Mouse (Mus musculus) R1 (cell line): ENCODE measurements around the gene Mlh3.
A peak's percentile ranks its signal among the peaks of the same experiment; 100 is the strongest.
"Not testable (repeated sequence)": the region's sequence is repeated elsewhere in the genome, so short reads cannot be mapped to it uniquely, and the experiment has no call there.

Source experiments
- DNase-seq: peaks from one replicate; pipeline ENCODE4 v3.0.0-alpha.2; 2018; ENCODE audit warnings: low read depth, low spot score

The Mlh3 gene

DNA sequence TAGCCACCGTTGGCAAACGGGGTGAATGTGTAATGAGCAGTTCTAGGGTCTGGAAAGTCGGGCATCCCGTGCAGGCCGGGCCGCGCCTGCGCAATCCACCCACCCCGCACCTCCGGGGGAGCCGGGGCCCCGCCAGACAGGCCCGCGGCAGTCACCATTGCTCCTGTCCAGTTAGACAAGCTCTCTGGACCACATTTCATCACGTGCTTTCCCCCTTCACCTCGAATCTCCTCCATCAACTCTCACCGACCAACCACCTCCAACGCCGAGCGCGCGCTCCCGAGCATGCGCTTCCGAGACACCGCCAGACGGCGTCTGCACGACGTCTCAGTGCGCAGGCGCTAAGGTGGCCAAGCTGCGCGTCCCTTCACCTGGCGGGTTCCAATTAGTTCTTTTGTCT is at the start of gene Mlh3:
TSS of gene Mlh3 (minus strand) at position 281 of the 400 bp plus-strand sequence.
- DNase-seq: peak; percentile 93

DNA sequence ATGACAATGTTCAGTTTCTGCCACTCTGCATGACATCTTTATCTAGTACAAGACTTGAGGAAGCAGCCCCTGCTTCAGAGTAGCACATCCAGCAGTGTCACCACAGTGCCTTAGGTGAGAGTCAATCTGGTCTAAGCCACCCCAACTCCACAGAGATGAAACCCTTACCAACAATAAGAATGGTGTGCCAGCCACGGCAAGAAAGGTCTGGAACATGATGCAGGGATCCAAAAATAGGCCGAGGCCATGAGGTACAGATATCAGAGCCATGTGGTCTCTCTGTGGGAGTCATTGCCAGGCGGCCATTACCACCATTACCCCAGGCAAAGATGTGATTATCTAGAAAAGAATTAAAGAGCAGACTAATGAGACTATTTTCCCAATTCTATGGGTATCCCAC is 38.3 kb upstream of the Mlh3 start:
- no peak for DNase-seq

DNA sequence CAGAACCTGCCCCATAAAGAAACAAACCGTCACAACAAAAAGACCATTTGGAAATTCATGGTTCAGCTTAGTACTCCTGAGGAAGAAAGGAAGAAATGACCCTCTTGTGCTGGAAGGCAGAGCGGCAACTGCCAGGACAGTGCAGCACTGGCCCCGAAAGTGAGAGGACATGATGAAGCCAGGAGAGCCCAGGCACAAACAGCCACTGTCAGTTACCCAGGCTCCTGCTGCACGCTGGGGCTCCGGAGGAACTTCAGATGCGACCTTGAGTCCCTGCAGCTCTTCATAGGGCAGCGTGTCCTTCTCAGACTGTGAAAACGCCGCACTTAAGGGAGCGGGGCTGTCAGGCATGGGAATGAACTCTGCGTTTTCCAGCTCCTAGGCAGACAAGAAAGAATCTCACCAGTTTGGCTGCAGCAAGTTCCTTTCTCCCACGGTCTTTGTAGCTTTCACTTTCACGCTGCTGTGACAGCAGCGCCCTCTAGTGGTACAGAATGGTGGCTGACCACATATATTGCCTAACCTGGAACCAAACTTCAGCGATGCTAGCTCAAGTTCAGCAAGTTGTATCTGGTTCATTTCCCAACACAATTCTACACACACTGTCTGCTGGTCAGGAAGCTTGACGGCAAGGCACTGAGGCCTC is 35.0 kb upstream of the Mlh3 start:
- peak; percentile 82 for DNase-seq

DNA sequence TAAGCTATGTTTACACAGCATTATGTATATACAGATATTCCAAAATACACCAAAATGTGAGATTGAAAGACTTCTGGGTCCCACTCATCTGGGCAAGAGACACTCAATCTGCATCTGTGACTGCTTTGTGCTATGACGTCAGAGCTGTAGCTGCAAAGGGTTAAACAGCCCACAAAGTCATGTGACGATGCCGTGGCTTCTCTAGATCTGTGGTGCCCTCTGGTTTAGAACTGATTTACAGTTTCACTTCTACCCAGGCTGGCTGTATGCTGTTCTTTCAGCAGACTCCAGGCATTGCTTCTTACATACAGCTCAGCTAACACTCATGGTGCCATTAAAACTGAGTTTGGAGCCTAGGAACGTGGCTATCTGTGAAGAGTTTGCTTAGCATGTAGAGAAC is 34.3 kb upstream of the Mlh3 start:
- DNase-seq: no peak

DNA sequence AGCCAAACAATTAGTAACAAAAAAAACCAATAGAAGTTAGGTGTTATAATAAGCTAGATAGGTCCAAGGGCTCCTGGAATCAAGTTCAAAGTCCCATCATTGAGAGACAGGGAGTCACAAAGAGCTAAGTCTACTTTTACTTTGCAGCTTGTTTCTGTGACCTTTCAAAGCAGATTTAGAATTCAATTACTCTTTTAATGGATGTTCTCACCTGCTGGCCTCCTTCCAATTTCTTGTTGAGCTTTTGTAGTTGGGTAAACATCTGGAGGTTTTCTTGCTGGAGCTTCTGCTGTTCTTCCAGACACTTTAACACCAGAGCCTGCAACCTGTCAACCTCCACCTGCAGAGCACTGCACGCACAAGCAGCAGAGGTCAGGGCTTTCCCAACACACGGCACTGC is 32.9 kb upstream of the Mlh3 start:
- DNase-seq: no peak

DNA sequence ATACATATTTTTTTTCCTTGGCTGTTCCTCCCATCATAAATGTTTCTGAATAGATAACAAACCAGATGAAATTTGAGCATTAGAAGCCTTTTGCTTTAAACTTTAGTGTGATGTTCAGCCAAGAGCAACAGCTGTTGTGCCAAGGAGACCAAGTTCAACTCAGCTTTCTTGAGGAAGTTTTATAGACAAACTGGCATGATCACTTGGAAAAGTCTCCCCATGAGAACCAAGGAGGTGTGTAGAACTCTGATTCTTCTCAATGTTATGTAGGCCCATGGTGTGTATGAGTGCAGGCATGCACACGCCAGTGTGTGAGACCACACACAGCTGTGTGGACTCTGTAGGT is 28.4 kb upstream of the Mlh3 start:
- DNase-seq: no peak

DNA sequence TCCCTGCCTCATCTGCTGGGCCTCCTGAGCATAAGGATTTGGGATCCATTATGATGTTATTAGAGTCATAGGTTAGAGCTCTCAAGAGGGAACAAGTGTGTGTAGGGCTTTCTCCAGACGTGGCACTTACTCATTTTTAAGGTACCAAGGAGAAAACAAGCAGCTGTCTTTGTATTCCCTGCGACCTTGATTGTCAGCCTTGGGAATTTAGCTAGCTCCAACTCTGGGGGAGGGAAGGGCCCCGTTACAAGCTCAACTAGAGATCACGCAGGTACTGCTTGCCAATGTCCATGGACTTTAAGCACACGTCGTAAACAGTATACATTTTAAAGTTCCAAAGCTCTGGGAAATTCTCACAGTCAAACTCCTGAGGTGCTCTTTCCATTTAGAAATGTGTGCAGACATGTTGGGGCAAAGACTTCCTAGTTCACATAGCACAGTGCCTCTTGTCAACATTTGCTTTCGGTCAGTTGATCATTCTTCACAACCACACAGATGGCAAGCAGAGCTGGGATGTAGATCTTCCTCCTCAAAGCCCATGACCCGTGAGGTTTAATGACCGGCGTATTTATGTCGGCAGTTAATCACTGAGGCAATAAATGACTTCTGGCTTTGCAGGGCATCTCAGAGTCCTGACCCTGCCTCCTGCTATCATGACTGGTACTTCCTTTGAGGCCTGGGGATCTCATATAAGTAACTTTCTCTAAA is 27.9 kb upstream of the Mlh3 start:
- no peak for DNase-seq

DNA sequence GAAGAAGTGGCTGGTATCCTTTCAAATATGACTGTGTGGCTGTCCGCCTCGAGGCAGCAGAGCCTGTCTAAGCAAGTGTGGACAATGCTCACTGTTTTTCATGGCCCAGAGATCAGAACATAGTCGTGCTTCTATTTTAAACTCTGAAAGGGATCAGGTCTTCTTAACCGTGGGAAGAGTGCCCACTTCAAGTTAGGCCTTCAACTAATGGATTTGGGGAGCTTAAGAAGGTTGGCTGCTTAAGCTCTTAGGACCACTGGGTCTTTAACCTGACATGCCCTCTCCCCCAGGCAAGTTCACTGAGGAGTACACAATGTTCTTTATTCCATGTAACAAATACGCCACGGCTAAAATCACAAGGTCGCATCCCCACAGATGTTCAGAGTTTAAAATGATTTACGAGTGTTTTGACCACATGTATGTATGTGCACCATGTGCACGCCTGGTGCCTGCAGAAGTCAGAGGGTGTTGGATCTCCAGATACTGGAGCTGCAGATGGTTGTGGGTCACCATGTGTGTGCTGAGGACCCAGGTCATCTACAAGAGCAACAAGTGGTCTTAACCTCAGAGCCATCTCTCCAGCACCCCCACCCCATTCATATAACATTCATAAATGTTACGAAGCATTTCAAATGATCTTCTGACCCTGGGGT is 27.1 kb upstream of the Mlh3 start:
- no peak for DNase-seq

DNA sequence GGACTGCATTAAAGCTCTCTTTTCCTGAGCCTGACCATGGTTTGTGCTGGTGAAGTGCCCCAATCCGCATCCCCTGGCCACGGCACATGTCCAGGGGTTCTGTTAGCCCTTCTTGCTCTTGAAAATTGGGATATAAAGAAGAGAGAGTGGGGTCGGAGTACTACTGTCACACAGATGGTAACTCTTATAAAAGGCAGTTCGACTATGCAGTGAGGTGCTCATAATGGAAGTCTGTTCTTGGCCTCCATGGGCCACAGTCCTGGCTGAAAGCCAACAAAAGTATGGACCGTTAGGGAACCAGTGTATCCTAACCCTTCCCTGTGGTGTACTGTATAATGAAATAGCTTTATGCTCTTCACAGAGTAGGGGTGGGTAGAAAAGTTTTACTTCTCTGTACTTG is 26.5 kb upstream of the Mlh3 start:
- no peak for DNase-seq

DNA sequence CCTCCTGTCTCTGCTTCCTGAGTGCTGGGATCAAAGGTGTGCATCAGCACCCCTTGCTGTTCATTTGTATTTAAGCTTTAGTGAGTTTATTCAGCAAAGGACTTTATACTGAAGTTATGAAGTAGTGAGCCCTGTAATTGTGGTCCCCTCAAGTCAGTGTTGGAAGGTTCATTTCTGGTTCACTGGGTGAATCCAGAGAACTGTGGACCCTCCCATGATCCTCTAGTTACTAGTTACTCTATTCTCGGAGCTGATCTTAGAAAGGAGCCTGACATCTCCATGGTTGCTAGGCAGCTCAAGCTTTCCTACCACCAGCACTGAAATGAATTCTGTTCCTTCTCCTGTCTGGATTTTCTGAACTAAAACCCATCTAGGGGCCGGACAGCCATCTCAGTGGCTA is 25.1 kb upstream of the Mlh3 start:
- DNase-seq: no peak

DNA sequence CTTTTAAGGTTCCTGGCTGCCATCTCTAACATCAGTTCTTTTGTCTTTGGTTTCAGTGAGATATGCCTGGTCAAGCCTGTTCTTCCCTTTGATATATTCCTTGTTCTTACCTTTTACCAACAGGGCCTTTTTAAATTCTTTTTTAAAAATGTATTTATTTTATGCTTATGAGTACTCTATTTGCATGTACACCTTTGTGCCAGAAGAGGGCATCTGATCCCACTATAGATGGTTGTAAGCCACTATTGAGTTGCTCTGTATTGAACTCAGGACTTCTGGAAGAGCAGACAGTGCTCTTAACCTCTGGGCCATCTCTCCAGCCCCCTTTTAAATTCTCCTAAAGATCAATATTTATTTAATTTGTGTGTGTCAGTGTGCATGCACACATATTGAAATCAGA is 22.5 kb upstream of the Mlh3 start:
- DNase-seq: no peak

DNA sequence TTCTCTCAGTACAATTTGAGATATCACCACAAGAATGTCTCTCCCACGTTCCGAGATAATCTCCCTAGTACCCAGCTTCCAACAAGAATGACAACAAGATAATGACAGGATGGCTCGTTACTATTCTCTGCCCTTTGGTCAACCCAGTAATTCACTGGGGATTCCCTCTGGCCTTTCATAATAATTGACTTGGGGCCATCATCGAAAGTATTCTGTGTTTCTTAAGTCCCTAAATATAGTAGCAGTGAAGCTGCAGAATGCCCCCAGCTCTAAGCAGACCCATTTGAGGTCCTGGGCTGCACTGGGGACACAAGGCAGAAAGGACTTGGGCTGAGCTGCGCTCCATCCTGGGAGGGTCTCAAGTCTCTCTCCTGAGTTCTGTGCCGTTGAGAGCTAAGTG is 21.9 kb upstream of the Mlh3 start:
- DNase-seq: no peak

DNA sequence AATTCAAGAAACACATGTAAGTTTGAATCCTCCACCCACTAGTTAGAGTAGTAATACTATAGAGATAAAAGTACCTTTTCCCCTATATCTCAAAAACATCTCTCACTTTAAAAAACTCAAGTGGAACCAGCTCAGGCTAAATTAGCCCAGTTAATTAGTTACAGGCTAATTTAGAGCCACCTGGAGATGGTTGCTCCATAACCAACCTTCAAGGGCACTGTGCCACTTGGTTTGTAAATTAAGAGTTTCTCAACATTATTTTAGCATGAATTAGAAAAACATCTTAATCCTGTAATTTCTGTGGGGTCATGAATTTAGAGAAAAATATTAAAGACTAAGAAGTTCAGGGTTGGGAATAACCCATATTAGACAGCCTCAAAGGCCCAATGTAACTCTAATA is 21.1 kb upstream of the Mlh3 start:
- DNase-seq: no peak

DNA sequence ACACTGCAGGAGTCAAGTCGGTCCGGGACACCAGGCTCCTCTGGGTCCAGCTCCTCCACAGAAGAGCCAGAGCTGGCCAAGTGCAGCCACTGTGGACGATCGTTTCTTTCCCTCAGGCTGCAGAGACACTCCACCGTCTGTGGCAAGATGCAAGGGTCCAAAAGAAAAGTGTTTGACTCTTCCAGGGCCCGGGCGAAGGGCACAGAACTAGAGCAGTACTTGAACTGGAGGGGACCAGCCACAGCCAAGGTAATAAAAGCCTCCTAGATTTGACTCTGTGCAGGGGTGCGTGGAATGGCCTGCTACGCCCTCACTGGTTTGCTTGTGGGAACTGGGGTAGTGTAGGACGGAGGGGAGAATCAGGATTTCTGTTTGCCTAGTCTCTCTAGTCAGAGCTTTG is 20.2 kb upstream of the Mlh3 start:
- DNase-seq: no peak

DNA sequence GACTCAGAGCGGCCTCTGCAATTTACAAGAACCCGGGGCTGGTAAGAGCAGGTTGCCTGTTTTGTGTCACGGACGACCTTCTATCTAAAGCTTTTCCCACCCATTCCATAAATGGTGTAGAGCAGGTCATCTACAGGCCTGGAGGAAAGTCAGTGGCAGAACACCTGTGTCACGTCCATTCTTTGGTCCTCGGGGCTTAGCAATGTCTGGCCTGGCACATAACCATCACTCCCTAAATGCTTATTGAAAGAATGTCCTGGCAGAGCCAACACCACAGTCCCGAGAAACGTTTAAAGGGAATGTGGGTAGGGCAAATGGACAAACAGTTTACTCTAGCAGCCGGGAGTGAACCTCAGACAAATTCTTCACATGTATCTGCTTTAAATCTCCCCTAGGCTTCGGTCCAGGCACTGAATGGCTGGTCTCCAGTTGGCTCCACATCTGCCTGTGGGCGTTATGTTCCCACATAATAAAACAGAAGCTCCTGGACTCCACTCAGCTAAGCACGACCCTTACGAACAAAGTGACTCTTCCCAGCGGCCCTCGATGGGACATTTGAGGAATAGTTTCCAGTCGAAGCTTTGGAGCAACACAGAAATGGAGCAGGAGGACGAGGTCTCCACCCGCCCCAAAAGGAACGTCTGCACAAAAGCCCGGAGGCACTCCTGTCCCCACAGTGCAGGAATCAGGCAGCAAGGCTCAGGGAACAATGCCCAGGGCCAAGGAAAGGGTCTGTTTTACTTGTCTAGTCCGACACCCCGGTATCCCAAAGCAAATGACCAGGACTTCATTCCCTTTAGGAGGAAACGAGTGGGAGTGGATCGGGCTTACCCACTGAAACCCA is 19.0 kb upstream of the Mlh3 start:
- no peak for DNase-seq

DNA sequence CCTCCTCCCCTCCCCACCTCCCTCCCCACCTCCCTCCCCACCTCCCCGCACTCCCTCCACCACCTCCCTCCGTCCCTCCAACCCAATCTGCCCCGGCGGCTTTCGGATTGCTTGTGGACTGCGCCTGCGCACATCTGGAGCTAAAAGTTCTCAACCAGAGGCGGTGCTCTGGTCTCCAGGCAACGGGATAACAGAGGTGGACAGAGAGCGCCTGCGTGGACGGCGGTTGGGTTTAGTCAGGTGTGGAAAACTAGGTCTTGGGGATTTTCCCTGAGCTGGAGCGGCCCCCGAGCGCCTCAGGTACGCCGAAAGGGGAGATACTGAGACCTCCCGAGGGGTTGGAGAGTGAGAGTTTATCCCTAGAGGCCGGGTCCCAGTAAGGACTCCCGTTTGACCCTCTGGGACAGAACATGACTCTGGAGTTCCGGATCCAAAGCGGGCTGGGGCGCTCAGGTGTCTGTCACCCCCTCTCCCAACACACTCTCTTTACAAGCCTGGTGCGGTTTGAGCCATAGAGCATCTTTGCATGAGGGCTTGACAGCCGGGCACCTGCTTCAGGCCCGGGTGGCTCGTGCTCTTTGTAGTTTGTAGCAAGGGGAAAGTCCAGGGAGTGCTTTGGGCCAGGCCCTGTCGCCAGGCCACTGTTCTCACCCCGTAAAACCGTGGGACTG is 18.2 kb upstream of the Mlh3 start, which contains the start of gene Zc2hc1c:
TSS of gene Zc2hc1c (plus strand) at position 106 of the 671 bp plus-strand sequence.
- peak; percentile 96 for DNase-seq

DNA sequence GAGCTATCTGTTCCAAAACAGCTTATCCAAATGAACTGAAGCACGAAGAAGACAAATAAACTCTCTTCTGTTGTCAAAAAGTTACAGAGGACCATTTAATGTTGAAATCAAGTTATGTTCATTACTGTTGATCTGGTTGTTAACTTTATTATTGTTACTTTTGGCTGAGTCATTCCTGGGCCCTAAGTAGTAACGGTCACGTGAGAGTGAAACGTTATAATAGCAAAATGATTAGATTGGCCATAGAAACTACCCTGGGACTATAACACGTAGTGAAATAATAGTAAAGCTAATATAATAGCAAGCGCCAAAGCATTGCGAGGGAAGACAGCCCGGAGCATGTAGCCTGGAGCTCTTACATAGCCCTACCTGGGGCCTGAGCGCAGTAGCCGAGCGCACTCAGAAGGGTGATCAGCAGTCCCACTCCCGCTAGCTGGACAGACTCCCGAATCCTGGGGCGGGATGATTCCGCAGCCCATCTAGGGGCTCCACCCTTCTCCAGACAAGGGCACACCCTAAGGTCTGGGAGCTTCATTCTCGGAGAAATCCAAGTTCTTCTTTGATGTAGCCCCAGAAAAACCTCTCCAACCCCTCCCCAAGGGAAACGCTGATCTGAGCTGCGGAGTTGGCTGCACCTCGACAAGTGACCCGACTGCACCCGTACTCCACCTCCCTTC is 17.5 kb upstream of the Mlh3 start, which contains the start of gene Acyp1:
TSS of gene Acyp1 (minus strand) at position 630 of the 677 bp plus-strand sequence.
- no peak for DNase-seq

DNA sequence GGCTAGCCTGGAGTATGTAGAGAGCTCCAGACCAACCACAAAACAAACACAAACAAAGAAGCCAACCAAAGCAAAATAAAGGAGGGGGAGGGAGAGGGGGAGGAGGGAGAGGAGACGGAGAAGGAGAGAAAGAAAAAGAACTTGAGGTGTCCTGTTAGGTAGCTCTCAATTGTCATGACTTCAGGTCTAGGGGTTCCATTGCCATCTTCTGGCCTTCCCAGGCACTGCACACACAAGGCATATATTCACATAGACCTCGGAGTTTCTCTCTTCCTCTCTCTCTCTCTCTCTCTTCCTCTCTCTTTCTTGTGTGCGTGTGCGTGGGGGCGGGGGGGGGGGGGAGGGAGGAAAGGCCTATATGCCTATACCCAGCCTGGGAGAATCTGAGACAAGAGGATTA is 16.5 kb upstream of the Mlh3 start:
- DNase-seq: peak; percentile 68

DNA sequence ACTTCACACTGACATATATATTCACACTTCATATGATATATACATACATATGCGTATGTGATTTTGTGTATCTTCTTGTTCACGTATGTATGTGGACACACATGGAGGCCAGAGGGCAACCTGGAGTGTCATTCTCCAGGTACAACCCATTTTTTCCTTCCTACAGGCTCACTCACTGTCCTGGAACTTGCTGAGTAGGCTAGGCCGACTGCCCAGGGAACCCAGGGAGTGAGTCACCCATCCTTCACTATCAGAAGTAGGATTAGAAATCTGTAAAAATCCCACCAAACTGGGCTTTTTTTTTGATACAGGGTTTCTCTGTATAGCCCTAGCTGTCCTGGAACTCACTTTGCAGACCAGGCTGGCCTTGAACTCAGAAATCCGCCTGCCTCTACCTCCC is 14.6 kb upstream of the Mlh3 start:
- no peak for DNase-seq

DNA sequence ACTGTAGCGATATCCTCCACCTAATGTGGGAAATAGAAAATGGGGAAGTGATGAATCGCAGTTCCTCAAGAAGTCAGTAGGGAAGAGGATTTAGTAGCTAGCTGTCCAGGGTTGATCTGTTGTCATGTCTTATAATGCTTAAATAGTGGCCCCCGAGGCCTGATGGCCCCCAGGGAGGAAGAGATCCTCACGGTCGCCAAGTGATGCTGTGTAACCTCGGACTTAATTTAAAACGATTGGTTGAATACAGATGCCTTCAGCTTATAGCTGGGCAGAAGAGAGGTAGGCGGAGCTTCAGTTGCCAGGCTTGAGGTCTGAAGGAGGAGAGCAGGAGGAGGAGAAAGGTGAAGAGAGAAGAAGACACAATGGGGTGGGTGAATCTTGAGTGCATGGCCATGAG is 13.9 kb upstream of the Mlh3 start:
- no peak for DNase-seq

DNA sequence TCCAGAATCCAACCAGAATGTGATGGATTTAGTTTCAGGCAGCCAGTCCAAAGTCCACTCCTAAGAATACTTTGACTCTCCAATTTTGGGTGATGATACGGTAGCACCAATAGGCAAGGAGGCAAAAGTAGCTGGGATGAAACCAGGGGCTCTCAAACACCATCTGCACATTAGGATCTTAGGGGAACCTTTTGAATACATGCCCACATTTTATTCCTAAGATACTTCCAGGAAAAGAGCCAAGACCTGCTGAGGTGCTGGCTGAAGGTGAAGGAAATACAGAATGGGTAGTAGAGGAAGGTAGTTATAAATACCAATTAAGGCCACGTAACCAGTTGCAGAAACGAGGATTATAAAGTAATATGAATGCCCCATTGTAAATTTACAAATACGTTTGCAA is 11.4 kb upstream of the Mlh3 start:
- not testable (repeated sequence) for DNase-seq
